Mouse (Mus musculus) lung, postnatal 10 days (tissue): ENCODE measurements around the gene Baiap2.

Experiments
- DNase-seq: peaks from one replicate; pipeline ENCODE4 v3.0.0; 2021

Gene Baiap2

DNA sequence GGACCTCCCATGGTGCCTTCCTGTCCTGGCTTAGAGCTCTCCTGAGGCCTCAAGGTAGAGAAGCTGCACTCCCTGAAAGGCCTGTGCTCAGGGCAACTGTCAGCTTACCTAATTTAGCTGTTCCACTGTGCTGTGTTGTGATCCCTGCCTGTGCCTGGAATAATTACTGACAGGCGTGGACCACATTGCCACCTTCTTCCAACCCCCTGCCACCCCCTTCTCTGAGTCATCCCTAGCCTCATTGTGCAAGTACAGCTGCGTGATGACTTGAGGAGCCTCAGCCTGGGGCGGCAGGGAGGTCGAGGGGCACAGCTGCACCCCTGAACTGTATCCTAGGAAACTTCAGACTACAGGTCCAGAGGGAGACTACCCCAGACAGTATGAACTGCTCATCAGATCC lies 5.7 kb downstream of the Baiap2 start:
- no peak for DNase-seq

DNA sequence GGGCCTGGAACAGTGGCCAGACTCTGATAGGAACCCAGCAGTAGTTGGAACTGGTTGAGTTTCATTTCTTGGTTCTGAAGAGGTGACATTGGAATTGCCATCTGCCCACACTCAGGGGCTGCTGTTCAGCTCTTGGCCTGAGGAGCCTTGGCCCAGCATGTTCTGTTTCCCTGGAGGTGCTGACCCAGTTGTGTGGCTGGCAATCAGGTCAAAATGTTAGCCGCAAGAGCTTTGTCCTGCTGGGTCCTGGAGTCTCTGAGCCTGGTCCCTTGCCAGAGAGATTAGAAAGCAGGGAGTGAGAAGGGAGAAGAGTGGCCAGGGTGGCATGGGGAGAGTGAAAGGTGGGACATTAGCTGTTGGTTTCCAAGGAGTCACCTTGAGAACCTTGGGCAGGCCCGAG lies 6.2 kb downstream of the Baiap2 start:
- DNase-seq, result no peak

DNA sequence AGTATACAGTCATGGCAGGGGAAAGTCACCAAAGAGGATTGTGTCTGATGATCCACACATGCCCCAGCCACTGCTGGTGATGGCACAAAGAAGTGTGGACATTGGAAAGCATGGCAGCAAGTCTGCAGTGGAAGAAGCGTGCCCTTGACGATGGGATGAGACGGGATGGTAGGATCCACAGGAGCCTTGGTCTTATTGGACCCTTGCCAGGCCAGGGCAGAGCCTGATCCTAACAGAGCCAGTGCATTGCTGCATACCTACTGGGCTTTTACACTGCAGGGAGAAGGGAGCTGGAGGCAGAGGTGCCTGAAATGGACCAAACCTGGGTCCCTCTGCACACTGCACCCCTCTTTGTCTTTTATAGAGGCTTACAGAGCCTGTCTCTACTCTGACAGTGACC lies 8.0 kb downstream of the Baiap2 start:
- no peak for DNase-seq

DNA sequence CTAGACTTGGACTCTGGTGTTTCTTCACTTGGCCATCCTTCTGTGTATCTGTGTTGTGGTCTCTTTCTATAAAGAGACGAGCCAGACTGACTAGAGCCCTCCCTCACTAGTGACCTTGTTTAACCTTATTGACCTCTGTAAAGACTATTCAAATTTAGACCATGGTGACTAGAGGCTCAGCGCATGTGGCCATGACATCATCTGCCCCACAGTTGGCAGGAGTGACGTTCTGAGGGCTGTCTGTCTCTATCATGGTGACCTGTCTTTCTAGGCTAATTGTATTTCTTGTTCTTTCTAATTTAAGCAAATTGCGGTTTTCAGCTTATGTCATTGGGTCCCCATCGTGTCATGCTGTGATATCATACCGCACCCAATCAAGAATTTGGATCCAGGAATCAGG lies 8.8 kb downstream of the Baiap2 start:
- DNase-seq, result no peak

DNA sequence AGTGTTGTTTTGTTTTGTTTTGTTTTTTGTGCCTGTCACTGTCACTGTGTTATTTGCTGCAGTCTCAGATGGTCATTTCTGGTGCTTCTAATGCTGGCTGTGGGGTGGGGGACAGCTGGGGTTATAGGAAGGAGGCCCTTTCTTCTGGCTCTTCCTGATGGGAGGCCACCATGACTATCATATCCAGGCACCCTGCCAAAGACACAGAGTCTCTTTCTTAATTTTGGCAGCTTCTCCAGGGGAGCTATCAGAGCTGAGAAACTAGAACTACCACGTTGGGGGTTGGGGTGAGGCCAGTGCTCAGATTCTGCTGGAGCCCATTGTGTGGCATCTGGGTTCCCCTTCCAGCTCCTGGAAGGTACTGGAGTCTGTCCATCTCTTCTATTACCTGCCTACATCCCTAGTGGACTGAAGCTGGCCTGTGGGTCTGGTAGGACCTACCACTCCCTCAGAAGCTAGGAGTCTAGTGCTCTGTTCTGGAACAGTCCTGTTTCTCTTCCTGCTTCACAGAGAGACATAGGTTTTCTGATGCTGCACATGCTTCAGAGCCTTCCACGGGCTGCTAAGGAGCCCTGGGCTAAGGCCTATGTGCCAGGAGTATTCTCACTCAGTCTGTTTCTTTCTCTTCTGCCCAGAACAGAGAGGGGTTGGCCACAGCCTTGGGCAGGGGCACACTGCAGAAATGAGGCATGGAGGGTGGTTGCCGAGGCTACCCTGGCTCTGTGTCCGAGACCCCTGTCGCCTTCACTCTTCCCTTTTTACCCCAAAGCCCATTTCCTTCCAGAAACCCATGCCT lies 10.1 kb downstream of the Baiap2 start:
- peak; percentile 85 for DNase-seq

DNA sequence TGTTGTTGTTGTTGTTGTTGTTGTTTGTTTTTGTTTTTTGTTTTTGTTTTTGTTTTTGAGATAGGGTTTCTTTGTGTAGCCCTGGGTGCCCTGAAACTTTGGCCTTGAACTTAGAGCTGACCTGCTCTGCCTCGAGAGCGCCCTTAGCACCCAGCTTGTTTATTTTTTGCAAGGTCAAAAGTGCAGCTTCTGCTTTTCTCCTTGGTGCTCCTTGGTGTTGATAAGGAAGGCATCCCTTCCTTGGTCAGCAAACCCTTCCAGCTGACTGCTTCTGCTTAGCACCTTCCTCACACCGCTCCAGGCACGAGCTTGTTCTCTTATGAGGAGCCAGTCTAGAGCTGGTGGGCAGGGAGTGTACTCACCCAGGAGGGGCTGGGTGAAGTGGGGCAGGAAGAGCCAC lies 11.7 kb downstream of the Baiap2 start:
- no peak for DNase-seq

DNA sequence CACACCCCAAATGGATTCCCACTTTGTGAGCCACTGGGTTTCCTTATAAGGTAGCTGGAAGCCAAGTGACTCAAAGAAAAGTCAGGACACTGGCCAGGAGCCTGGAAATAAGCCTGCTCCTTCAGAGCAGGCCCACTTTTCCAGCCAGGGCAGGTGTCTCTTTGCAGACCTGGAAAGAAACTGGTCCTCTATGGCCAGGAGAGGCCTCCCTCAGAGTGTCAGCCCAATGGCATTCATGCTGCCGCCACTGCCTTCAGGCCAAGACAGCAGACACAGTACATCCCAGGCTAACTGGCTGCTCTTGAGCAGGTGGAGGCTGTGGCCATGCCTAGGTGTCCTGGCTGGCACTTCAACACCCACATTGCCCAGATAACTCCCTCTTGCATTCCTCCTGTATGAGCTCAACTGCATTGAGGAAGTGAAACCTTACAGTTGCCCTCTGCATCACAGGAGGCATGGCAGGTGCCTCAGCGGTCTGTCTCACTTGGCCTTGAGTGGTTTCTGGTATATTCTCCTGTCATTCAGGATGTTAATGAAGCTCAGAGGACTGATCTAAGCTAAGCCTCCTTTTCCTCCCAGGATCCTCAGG lies 12.3 kb downstream of the Baiap2 start:
- DNase-seq, result peak; percentile 24

DNA sequence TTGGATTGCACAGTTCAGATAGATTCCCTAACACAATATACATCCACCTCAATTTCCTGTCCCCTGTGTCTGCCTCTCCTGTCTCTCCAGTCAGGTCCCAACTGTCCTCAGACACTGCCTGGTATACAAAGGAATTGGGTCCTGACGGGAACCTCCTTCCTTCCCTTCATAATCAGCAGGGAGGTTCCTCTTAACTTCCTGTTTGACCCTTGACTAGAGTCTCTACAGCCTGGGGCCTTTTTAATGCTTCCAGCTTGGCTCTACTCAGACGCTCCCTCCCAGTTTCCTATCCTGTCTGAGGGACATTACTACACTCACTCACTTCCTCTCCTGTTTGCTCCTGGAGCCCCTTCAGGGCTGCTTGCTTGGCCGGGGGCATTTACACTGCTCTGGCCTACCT lies 12.9 kb downstream of the Baiap2 start:
- peak; percentile 41 for DNase-seq

DNA sequence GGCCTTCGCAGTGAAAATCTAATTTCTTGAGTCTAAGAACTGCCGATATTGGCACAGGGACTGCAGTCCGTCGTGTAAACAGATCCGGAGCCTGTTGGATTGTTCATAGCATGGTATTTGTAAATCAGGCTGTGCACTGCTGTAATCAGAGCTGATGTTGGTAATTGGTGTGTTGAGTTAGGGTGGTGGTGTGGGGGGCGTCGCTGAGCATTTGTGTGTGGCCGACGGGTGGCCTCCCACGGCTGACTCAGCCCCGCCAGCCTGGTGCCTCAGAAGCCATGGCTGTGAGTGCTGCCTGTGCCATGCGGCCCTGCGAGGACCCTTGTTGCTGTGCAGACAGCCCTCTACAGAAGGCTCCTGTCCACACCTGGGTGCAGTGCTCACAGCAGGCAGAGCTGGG lies 14.0 kb downstream of the Baiap2 start:
- DNase-seq, result peak; percentile 25

DNA sequence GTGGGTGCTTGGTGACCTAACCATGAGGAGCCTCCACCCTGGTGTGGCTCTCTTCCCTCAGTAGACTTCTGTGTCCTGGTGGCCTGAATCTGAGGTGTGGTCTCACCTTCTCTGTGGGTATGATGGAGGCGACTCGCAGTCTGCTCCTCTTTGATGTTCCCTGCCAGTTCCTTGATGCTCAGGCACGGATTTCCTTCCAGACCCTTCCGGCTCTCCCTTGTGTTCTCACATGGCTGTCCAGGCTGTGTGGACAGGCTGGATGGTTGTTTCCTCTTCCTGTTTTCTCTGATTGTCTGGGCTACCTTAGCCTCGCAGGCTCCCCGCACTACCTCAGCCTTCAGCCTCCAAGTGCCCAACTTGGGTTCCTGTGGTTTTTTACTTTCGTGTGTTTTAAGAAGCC lies 16.3 kb downstream of the Baiap2 start:
- peak; percentile 31 for DNase-seq

DNA sequence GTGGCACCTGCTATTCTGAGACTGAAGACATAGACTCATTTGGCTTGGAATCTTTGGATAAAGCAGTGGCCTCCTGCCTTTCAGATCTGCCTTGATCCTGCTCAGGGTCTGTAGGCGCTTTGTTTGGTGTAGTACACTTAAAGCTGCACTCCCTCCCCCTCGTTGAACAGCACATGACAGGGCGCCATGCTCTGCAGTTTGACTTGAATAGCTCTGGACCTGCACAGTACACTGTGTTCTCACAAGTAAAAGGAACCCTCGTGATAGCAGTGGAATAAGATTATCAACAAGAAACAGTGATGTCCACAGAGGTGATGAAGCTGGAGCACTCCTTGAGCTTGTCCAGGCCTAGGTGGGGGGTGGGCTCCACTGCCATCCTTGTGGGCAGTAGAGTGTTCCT lies 17.2 kb downstream of the Baiap2 start:
- no peak for DNase-seq

DNA sequence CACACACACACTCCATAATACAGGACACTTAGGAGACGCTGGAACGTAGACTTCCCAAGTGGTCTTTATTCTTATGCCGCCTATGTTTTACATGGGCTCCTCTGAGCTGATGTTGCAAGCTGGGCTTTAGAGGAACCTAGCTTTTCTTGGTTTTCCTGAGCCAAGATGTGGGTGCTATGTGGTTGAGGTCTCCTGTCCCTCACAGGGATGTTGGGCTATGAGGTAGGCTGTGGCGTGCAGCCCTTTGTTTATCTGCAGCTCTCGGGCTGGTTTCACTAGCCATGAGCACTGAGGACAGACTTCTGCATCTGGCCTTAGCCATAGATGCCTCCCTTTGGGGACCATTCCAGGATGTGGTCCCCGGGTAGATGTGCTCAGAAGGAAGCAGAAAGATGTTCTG lies 18.1 kb downstream of the Baiap2 start:
- DNase-seq, result no peak

DNA sequence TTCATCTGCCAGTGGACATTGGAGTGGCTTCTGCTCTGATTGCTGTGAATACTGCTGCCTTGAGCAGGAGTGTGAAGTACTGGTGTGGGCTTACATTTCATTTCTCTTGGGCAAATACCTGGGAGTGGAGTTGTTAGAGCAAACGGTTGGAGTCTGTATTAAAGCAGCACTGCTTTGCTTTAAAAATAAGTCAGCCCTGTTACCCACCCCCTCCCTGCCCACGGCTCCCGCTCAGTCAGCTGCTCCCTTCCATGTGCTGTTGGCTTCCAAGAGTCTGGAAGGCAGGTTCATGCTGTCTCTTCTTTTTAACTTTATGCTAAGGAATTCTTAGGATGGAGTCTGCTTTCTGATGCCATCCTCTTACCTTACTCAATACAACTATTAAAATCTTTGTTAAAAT lies 18.9 kb downstream of the Baiap2 start:
- DNase-seq, result no peak

DNA sequence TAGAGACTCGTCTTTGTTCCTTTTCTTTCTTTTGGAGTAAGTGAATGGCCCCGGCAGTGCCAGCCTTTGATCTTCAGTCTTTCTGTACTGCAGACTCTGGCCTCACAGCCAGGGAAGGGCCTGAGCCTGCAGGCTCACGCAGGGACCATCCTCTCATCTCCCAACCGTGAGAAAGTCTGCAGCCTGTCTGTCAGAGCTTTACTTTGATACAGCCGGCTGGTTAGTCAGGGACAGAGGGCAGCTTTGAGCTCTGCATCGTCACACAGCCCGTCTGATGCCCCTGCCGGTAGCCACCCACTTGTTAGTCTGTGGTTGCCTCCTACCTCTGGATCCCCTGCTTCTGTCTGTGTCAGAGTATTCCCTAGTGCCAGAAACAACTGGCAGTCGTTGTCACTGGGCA lies 22.5 kb downstream of the Baiap2 start:
- DNase-seq, result no peak

DNA sequence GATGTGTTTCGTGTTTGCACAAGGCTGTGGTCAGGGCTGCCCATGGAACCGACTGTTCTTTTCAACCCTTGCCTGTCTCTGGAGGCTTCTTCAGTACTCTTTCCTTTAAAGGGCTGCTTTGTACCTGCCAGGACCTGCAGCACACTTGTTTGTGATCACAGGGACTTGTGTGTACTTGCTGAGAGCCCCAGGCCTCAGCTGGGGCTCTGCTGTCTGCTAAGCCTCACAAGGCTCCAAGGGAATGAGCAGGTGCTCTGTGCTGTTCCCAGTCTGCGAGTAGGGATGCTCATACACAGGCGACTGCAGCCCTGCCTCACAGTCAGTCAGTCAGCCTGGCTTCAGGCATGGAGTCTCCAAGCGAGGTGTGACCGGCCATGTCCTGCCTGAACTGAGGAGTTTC lies 23.7 kb downstream of the Baiap2 start:
- DNase-seq, result no peak

DNA sequence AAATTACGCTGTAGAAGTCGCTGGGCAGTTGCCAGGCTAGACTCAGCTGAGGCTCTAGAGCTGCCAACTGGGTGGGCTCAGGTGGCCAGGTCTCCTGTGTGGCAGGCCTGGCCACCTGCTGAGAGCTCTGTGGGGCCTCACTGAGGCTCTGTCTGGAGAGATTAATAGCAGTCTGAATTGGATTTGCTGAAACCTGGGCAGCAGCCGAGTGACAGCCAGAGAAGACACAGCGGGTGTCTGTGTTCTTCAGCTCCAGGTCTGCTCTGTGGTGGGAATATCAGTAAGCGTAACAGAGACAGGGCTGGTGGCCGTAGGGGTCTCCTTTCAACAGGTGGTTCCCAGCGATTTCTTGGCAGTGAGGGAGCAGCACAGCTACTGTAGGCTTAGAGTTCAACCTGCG lies 24.8 kb downstream of the Baiap2 start:
- no peak for DNase-seq

DNA sequence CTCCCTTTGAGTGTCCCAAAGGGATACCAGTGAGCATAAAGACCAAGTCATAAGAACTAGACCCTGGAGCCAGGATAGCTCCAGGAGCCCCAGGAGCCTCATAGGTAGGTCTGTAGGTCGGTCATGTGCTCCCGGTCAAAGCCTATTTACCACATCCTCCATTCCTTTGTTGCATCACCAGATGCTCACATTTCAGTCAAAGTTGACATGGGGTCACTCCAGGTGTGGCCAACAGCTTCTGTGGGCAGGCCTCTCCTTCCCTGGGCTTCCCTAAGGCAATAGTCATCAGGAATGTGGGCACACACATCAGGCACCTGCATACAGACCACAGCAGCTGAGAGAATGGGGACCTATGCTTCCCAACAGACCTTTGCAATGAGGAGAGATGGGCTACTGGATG lies 25.3 kb downstream of the Baiap2 start:
- no peak for DNase-seq

DNA sequence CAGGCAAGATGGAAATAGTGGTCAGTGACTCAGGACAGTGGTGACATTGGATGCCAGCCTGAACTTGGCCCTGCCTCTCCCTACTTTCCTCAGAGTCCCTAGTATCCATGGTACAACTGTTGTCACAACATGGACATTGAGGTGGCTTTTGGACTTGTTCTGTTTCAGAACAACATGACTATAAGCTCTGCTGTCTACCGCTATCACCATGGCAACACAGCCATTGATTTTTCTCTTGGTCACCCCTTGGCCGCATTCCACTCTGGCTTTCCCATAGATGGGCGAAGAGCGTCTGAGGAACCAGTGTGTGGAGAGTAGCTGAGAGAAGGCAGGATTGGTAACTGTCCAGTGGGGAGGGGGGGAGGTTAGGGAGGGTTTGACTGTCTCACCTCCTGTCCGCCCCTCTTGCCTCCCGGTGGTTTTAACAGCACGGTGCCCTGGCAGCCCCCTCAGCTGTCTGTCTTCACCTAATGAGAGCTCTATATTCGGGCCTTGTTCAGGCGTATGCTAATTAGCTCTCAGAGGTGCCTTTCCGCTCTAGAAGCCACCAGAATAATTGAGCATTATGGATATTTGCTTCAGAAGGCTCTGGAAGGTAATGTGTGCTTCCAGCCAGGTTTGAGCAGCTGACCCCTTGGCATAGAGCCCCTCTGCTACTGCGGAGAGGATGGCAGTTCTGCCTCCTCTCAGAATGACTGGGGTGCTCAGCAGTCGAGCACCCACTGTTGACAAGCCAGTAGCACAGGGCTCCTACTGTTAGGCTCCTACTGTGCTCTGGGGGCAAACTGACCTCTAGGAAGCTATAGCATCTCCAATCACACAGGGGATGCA lies 27.7 kb downstream of the Baiap2 start:
- DNase-seq, result no peak

DNA sequence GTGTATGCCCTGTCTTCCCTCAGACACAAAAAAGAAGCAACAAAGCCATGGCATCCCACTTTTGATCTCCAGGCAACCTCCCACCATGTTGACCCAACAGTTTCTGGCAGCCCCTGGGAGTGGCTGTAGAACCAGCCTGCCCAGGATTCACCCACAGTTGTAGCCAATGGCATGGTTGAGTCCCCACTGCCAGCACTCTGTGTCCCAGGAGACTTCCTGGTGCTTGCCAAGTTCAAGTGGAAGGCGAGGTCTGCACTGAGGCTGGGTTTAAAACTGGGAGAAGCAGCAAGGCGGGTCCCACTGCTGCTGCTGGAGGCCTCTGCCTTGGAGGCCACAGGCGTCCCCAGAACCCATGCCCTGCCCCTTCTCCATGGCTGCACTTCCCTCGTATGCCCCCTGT lies 31.2 kb downstream of the Baiap2 start:
- DNase-seq, result peak; percentile 36

DNA sequence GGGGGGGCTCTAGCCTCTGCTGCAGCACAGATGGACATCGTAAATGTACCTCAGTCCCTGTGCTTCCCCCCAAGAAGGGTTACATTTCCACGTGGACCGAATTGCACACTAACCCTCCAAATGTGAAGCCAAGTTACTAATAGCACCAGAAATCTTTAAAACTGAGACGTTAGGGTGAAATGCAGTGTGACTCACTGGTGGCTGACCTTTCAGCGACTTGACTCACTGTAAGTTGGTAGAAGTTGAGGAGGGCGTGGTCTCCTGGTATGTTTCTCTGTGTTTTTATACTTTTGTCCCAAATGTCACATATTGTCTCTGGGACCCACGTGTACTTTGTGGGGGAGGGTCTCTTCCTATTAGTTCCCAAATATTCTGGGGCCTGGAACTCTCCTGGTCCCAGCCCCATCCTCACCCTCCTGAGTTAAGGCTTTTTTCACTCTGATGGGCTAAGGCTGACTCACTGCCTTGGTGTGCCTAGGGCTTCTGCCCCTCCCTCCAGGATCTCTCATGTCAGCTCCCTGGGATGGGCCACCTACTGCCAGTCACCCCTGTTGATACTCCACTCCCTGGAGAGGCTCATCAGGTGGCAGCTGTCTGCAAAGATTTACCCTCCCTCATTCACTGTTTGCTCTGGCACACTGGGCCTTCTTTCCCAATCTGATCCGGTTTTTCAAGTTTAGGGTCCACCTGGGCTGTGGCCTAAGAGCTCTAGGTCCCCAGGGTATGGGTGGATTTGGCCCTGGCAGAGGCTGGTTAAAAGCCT lies 33.4 kb downstream of the Baiap2 start:
- peak; percentile 65 for DNase-seq

DNA sequence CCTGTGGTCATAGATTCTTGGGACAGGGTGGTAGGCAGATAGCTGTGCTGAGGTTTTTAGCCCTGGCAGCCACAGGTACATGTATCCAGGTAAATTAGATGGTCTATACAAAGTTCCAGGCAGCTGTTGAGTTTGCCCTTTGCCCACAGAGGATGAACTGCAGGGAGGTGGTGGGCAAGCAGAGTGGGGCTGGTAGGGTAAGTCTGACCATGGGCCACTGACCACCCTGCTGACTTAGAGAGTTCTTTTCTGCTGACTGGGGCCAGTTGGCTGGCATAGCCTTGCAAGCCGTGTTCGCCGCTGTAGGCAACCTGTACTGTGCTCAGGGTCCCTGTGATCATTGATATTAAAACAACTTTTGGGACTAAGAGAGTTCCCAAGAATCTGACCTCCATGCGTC lies 36.1 kb downstream of the Baiap2 start:
- DNase-seq, result no peak

DNA sequence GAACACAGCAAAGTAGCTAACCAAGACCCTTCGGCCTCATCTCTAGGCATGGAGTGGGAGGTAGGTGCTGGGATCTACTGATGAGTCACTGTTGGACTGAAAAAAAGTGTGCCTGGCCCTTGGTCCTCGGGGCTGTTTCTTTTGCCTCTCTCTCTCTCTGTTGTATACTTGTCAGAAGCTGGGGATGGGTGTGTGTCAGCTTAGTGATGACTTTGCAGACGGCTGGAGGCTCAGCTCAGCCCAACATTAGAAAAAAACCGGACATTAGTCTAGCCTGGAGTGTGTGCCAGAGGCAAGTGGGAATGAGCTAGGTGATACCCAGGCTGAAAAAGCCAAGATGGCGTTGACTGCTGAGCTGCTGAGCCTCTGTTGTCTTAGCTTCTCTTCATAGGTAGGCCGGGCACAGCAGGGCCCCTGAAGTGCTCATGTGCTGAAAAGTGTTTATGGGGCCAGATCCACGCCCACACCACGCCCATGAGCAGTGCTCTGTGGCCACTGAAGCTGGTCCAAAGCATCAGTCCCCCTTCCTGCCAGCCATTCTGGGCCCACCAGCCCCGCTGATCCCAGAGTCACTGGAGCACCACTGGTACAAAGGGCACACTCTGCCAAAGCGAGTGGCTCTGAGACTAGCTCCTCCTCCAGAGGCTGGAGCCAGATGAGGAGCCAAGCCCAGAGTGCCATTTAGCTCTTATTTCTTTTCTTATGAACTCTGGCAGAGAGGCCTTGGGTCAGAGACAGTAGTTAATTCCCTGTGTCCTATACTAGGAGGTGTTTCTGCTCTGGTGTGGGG lies 37.2 kb downstream of the Baiap2 start:
- no peak for DNase-seq
